Mouse (Mus musculus): ENCODE data around the gene Elf2.

GRCm38 (mm10) chr3:51350806-51351205 is 10.3 kb upstream of the Elf2 start:
- TF ChIP-seq JUND (IDR thresholded peaks at IDR 0.05; ENCODE audit: low read depth, low read length) (no peak), POLR2A (IDR thresholded peaks at IDR 0.05; ENCODE audit: control insufficient read depth in 1 of 2, insufficient read depth in 1 of 2, low read depth in 1 of 2, low read length in 2 of 2, poor library complexity in 1 of 2) (no peak), GABPA (IDR thresholded peaks at IDR 0.05; ENCODE audit: low read depth, low read length) (no peak), CTCF (IDR thresholded peaks at IDR 0.05 in 2 of 3, conservative IDR thresholded peaks at IDR 0.05 in 1 of 3; ENCODE audit: control insufficient read depth in 1 of 3, insufficient read depth in 1 of 3, low read depth in 2 of 3, low read length in 3 of 3, poor library complexity in 1 of 3, severe bottlenecking in 1 of 3) (no peak), USF1 (IDR thresholded peaks at IDR 0.05; ENCODE audit: low read depth, low read length) (no peak), KAT2A (conservative IDR thresholded peaks at IDR 0.05; ENCODE audit: low read depth, low read length) (no peak)
